Mouse (Mus musculus): ENCODE measurements at regions not wholly inside any gene's neighbourhood (a gene's known extent, or its start where the extent isn't known, plus 50 kb on each side); places are given as distances from the start of the nearest gene placed in this dataset.

DNA sequence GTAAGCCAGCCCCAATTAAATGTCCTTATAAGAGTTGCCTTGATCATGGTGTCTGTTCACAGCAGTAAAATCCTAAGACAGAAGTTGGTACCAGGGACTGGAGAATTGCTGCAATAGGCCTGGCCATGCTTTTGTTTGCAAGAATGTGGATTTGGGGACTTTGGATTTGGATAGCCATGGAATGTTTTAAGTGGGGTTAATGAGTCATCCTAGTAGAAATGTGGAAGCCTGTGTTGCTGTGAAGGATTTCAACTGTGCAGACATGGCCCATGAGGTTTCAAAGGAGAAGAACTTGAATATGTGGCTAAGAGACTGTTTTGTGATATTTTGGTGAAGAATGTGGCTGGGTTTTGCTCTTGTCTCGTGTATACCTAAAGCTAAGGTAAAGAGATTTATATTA is 368.2 kb upstream of the Gli3 start:
- Histone ChIP-seq H3K27ac (no peak overlapping the region), H3K4me3 (no peak overlapping the region)
- no peak for DNase-seq (ENCODE audit: low spot score in 2 of 2)
- no peak for TF ChIP-seq CTCF (conservative IDR thresholded peaks at IDR 0.05)

DNA sequence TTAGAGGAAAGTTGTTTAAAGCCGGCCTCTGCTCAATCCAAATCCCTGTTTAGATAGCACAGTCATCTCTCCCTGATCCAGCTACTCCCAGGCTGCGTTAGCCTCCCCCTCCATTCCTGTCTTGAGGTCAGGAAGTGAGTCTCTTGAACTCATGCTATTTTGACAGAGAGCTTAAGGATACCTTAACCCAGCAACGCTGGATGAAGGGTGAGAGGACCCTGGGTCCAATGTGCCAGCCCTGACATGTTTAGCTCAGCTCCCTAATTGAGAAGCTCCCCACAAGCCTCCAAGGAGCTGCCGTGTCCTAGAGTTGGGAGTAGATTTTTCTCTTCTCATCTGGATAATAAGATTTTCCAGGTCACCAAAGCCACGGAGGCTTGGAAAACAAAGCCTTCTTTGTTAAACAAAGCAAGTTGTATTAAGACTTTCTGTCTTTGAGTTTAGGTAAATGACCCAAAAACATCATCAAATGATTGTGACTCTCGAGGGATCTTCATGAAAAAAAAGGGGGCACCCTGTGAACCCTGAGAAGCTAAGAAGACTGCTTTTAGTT is 355.2 kb upstream of the Gli3 start:
- no peak for TF ChIP-seq CTCF (conservative IDR thresholded peaks at IDR 0.05)
- Histone ChIP-seq H3K4me3 (no peak overlapping the region), H3K27ac (no peak overlapping the region)
- no peak for DNase-seq (ENCODE audit: low spot score in 2 of 2)

DNA sequence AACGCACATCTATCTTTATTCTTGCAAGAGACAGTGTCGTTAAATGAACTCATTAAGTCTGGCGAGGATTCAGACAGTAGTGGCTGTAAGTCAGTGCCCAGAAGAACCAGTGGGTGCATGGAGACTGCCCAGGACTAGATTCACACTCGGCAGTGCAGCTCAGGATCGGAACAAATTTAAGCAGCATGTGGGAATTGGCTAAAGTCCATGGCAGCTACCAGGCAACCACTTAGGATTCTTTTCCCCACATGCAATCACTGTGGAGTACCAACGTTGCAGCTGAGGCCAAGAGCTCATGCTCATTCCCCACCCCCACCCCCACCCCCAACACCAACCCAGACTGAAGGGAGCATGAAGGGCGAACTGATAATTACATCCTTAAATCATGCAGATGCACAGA is 349.7 kb upstream of the Gli3 start:
- DNase-seq (ENCODE audit: low spot score in 2 of 2) = no peak
- TF ChIP-seq CTCF (conservative IDR thresholded peaks at IDR 0.05) = no peak
- Histone ChIP-seq H3K4me3 (no peak overlapping the region; the same call in 1 of the 2 replicates), H3K27ac (no peak overlapping the region)

DNA sequence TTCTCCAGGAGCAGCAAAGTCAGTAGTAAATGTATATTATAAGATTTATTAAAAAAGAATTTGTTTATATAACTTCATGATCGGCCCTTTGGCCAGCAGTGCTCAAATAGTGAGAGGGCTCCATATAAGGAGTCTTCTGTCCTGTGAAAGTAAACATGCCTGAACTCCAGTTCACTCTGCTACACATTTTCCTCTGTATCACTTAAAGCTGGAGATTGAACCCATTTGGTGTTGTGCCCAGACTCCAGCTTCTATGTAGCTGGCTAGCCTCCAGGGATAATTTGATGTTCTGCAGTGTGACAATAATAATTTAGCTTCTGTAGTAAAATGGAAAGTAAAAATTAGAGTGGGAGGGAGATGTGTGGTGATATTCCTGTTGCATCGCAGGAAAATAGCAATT is 332.8 kb upstream of the Gli3 start:
- no peak for TF ChIP-seq CTCF (conservative IDR thresholded peaks at IDR 0.05)
- Histone ChIP-seq H3K4me3 (no peak overlapping the region), H3K27ac (no peak overlapping the region)
- peak in 1 of 2 experiments; percentile 14 for DNase-seq (ENCODE audit: low spot score in 2 of 2)

DNA sequence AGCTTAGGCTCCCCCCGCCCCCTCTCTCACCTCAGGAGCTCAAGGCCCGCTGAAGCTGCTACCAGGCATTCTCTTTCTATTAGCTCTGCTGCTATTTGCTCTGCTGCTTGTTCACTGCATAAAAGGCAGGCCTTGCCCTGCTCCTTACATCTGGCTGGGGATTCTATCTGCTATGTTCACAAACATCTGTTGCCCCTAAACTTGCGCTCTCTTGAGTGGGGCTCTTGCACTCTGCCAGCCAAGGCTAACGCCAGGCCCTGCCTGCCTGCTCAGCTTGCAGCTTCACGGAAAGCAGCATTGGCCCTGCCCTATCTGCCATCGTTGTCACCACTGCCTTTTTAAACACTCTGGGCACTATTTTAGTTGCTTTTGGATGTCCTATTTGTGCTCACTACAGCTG is 316.9 kb upstream of the Gli3 start:
- no peak overlapping the region for H3K4me3 ChIP-seq
- no peak for DNase-seq (ENCODE audit: low spot score in 2 of 2)
- no peak for TF ChIP-seq CTCF (conservative IDR thresholded peaks at IDR 0.05)

DNA sequence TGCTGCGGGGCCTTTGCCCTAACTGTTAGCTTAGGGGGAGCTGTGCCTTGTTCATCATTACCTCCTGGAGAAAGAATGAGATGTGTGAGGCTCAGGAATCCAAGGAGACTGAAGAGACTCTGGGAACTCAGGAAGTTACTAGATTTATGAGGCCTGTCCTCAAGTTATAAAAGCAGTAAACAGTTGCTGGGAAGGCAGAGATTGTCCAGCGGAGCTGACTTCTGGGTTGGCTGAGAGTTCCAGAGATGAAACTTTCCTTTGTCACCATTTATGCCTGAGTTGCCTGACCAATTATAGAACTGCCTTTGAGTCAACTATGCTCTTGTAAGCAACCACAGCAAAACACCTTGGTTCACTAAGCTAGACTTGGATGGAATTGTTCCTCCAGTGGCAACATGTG is 282.1 kb upstream of the Gli3 start:
- Histone ChIP-seq H3K4me3 (no peak overlapping the region), H3K27ac (no peak overlapping the region)
- no peak for DNase-seq (ENCODE audit: low spot score in 2 of 2)
- no peak for TF ChIP-seq CTCF (conservative IDR thresholded peaks at IDR 0.05)

More for the DNA sequence above, 316.9 kb upstream of the Gli3 start:
- no peak overlapping the region for H3K27ac ChIP-seq

DNA sequence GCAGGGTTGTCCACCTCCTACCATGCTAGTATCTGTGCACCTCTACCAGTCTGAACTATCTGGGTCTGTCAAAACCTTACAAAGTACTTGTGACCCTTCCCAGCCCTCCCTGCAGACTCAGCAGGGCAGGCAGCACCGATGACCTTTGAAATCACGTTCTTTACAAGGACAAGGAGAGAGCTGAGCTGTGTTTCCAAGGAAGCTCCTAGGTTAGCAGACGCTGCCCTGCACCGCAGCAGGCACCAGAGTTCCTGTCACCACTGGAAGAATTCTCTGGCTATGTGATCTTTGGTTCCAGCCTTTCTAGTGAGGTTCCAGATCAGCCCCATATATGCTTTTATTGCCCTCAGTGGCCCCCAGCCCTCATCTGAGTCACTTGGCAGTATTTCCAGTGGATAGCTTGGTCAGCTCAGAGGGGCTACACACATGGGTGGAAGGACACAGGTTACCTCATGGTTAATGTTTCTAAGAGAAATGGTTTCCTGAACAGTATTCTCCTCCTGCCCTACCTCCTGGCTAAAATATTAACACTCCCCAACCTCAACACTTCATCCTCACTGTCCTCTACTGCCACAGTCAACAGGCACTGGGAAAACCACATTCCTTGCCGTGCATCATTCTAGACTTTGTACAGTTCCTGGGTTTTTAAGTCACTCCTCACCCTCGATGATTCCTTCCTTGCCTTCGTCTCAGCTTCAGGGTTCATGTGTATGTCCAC is 251.2 kb upstream of the Gli3 start:
- no peak for DNase-seq (ENCODE audit: low spot score in 2 of 2)
- TF ChIP-seq CTCF (conservative IDR thresholded peaks at IDR 0.05) = no peak
- H3K4me3 ChIP-seq = no peak overlapping the region
- no peak overlapping the region for H3K27ac ChIP-seq

DNA sequence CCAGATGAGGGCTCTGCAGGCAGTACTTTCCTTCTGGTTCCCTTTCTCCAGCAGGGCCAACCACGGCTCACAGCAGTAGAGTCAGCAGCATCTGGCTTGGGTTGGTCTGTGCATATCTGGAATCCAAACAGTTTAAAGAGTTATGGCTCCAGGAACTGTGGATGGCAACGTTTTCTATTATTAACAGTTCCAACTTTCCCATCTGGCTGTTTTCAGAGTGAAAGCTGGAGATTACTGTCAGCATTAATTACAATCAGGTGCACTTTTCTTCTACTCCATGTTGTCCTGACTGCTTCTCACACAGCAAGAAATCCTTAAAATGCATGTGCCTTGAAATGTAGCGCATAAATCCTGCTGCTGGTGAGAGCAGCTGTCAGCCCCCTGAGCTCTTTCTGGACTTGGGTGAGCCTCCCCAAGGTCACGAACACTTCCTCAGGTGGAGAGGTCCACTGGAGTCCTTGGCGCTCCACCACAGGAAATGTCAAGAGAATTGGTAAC is 250.6 kb upstream of the Gli3 start:
- DNase-seq (ENCODE audit: low spot score in 2 of 2) = peak in 1 of 2 experiments; percentile 7
- no peak overlapping the region for H3K4me3 ChIP-seq
- no peak overlapping the region for H3K27ac ChIP-seq
- no peak for TF ChIP-seq CTCF (conservative IDR thresholded peaks at IDR 0.05)

DNA sequence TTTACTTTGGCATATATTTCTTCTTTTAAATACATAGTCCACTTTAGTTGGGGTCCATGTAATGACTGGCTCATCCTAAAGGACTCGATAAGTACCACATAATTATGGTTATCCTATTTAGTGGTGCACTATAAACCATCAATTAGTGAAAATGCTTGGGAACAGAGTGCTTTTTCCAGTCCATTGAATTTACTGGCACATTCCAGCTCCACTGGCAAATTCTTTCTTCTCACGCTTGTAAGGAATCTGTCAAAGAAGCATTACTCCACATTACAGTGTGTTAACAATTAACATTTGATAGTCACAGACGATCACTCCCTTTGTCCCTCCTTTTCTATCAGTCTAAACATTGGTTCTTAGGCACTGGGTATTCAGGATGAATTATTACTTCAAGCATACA is 241.7 kb upstream of the Gli3 start:
- no peak overlapping the region for H3K27ac ChIP-seq
- no peak for TF ChIP-seq CTCF (conservative IDR thresholded peaks at IDR 0.05)
- DNase-seq (ENCODE audit: low spot score in 2 of 2) = no peak
- H3K4me3 ChIP-seq = no peak overlapping the region

DNA sequence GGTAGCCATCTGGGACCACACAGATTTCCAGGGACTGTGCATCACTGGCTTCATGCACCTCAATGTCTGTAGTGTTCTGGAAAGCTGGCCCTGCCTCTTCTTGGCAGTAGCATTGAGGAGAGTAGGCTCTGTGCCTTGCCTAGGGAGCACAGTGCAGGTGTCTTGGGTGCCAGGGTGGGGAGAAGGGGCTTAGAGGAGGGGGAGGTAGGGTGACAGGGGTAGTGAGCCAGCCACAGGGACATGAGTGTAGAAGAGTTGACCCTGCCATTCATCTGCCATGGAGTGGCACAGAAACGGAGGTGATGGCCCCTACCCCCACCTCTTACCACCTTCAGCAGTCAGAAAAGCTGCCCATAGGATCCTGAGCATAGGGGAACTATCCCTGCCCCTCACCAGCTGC is 235.4 kb upstream of the Gli3 start:
- H3K4me3 ChIP-seq = no peak overlapping the region
- no peak overlapping the region for H3K27ac ChIP-seq
- DNase-seq (ENCODE audit: low spot score in 2 of 2) = no peak
- TF ChIP-seq CTCF (conservative IDR thresholded peaks at IDR 0.05) = no peak

Data from layer of hippocampus, adult 2 months (tissue).